Mouse (Mus musculus) intestine, embryonic 14.5 days (tissue): ENCODE data around the gene Gpr55. TPM values are rescaled to one million over a fixed set of nuclear protein-coding genes. Genes with fewer than 3 reads are reported as not detected.
"Not testable (repeated sequence)": the region's sequence is repeated elsewhere in the genome, so short reads cannot be mapped to it uniquely, and the experiment has no call there.

Experiments used
- ATAC-seq: fragments of 200-750 bp; cut with Nextera tagmentation; replicated peaks from 2 replicates; pipeline ENCODE4 v1.8.0; 2017; ENCODE audit warnings: low read depth, moderate number of reproducible peaks, moderate TSS enrichment, moderate library complexity; ENCODE audit not compliant: low FRiP score, low TSS enrichment
- DNase-seq: peaks from one replicate; pipeline ENCODE4 v3.0.0-alpha.2; 2018; ENCODE audit warnings: low spot score
- H3K27ac ChIP-seq: fragments of 300-500 bp; sonication (generic); 2 replicates; pipeline ENCODE4 v1.5.1; 2014; ENCODE audit warnings: low read depth, mild to moderate bottlenecking, control low read depth
- H3K27me3 ChIP-seq: fragments of 300-500 bp; sonication (generic); replicated peaks from 2 replicates; pipeline ENCODE4 v1.6.1; 2014; ENCODE audit warnings: low read length, control low read depth; ENCODE audit not compliant: control insufficient read depth, insufficient read depth
- H3K36me3 ChIP-seq: fragments of 300-500 bp; sonication (generic); 2 replicates; pipeline ENCODE4 v1.6.1; 2014; ENCODE audit warnings: low read length, control low read depth; ENCODE audit not compliant: control insufficient read depth, insufficient read depth
- H3K4me1 ChIP-seq: fragments of 300-500 bp; sonication (generic); replicated peaks from 2 replicates; pipeline ENCODE4 v1.6.1; 2014; ENCODE audit warnings: low read length, control low read depth, mixed read lengths; ENCODE audit not compliant: control insufficient read depth, insufficient read depth
- H3K4me2 ChIP-seq: fragments of 300-500 bp; sonication (generic); 2 replicates; pipeline ENCODE4 v1.6.1; 2014; ENCODE audit warnings: low read length
- H3K4me3 ChIP-seq: fragments of 300-500 bp; sonication (generic); 2 replicates; pipeline ENCODE4 v1.5.1; 2014; ENCODE audit warnings: low read depth, low read length, control low read depth, mixed read lengths
- H3K9ac ChIP-seq: fragments of 300-500 bp; sonication (generic); 2 replicates; pipeline ENCODE4 v1.6.1; 2014; ENCODE audit warnings: mild to moderate bottlenecking, low read length
- H3K9me3 ChIP-seq: fragments of 300-500 bp; sonication (generic); 2 replicates; pipeline ENCODE4 v1.6.1; 2016; ENCODE audit warnings: low read length, control low read depth; ENCODE audit not compliant: control insufficient read depth
- WGBS: fragments of 180-500 bp; shearing (Covaris S2); extraction: QIAGEN DNeasy Blood & Tissue Kit; methylation state at CpG from one replicate; pipeline ENCODE4 v1.1.7; 2014; 5-methylcytosine and 5-hydroxymethylcytosine counted together
- polyA plus RNA-seq: library from polyadenylated mRNA; unstranded; fragments of >200 nt; fragmentation: Nextera tagmentation; extraction: Ambion mirVana; gene quantifications from 2 replicates; pipeline ENCODE4 v1.2.1, GENCODE M21; 2014

Gpr55 gene
- polyA plus RNA-seq, 1 experiment from 2014 or later: not detected

GRCm38 (mm10) chr1:85988882-85989281 lies 28.1 kb upstream of the Gpr55 start:
- 87% methylated on average over 4 of the region's 4 CpGs for WGBS
- H3K4me3 ChIP-seq, H3K9ac ChIP-seq, DNase-seq, H3K9me3 ChIP-seq, H3K4me1 ChIP-seq, H3K4me2 ChIP-seq, H3K27ac ChIP-seq, H3K27me3 ChIP-seq, ATAC-seq, H3K36me3 ChIP-seq: not testable (repeated sequence)

DNA sequence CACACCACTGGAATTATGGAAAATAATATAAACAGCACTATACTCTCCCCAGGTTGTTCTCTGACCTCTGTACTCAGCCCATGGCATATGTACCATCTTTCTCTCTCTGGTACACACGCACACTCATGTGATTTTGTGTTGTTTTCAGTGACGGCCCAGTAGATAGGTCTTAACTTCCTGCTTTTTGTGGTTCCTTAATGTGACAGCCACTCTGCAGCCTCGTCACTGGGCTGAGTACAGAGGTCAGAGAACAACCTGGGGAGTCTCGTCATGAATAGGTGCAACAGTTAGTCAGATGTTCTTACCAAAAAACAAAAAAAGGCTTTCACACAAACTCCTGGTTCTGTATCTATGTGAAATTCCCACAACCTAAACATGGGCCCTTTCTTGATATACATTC lies 27.5 kb upstream of the Gpr55 start:
- H3K4me2 ChIP-seq: no peak overlapping the region
- H3K27me3 ChIP-seq: no peaks in the 10 kb centered on the region
- no peaks in the 10 kb centered on the region for H3K9me3 ChIP-seq
- no peak overlapping the region for H3K4me3 ChIP-seq
- H3K27ac ChIP-seq: no peak overlapping the region
- no peaks in the 10 kb centered on the region for H3K4me1 ChIP-seq
- ATAC-seq (no peak), DNase-seq (no peak)
- H3K9ac ChIP-seq: no peak overlapping the region
- no peaks in the 10 kb centered on the region for H3K36me3 ChIP-seq
- WGBS: 69% methylated on average over 4 of the region's 4 CpGs

DNA sequence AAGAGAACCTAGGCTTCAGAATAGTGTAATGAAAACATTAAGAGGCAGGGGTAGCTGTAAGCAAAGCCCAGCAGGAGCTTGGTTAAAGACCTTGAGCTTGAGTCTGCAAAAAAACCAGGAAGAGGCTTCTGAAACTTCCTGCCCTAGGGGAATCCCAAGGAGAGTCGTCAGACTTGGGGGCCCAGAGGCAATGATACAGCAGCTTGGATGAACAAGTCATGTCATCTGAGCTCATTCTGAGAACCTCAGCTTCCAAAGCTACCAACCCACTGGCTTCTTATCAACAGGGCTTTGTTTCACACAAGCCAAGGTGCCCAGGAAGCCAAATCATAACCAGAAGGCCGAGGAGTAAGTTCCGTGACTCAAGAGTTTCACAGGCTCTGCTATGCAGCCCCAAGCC lies 25.0 kb upstream of the Gpr55 start:
- Histone ChIP-seq H3K36me3 (no peaks in the 10 kb centered on the region), H3K4me2 (no peak overlapping the region), H3K27ac (no peak overlapping the region), H3K4me1 (no peaks in the 10 kb centered on the region), H3K9me3 (no peaks in the 10 kb centered on the region), H3K9ac (no peak overlapping the region), H3K27me3 (no peaks in the 10 kb centered on the region), H3K4me3 (no peak overlapping the region)
- no peak for ATAC-seq
- DNase-seq: no peak
- 79% methylated on average over 3 of the region's 3 CpGs for WGBS

DNA sequence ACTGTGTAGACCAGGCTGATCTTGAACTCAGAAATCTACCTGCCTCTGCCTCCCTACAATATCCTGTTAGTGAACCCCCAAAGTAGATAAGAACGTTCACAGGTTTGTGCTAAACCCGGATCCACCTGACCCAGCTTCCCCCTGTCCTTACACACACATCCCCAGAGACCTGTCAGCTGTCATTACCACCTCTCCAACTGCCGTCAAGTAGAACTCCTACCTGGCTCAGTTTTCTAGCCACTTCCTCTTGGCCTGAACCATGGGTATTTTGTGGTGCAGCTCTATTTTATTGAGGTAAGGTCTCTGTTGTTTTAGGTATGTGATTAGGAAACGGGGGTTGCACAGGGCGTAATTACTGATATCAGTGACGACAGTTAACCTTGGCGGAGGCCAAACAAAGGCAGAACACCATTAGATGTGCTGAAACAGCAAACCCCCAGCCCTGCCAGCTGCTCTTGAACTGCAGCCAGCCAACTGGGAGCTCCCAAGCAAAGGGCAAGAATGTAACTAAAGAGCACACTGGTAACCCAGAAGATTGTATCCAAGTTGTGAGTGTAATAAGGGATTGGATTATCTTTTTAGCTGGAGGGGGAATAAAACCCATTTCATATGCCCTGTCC lies 21.0 kb upstream of the Gpr55 start:
- Histone ChIP-seq H3K9me3 (no peaks in the 10 kb centered on the region), H3K4me3 (no peak overlapping the region), H3K4me1 (no peaks in the 10 kb centered on the region), H3K27me3 (no peaks in the 10 kb centered on the region), H3K27ac (no peak overlapping the region), H3K4me2 (no peak overlapping the region), H3K36me3 (no peaks in the 10 kb centered on the region), H3K9ac (no peak overlapping the region)
- no peak for ATAC-seq
- no peak for DNase-seq
- 53% methylated on average over 7 of the region's 7 CpGs for whole genome bisulfite sequencing

DNA sequence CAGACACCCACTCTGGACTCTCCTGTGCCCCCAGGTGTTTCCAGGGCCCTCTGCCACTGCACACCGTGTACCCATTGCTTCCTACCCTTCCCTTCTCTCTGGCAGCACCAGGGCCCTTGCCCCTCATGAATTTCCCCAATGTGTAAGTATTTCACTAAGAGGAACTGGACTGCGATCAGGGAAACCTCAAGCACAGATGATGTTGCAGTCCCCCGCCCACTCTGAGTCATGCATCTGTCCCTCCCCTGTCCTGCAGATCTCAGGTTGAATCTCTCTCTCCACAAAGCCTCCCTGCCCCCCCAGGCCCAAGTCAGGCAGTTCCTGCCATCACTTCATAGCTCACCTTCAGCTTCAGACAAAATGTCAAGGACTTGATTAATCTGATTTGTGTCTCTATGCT lies 16.9 kb upstream of the Gpr55 start:
- DNase-seq: no peak
- H3K4me3 ChIP-seq: no peak overlapping the region
- no peaks in the 10 kb centered on the region for H3K9me3 ChIP-seq
- no peak overlapping the region for H3K9ac ChIP-seq
- no peak overlapping the region for H3K4me2 ChIP-seq
- 68% methylated on average over 3 of the region's 3 CpGs for WGBS
- no peak overlapping the region for H3K27ac ChIP-seq
- H3K27me3 ChIP-seq: no peaks in the 10 kb centered on the region
- H3K36me3 ChIP-seq: no peaks in the 10 kb centered on the region
- no peaks in the 10 kb centered on the region for H3K4me1 ChIP-seq
- no peak for ATAC-seq

- WGBS: 81% methylated on average over 2 of the region's 2 CpGs
- Histone ChIP-seq H3K4me1 (no peaks in the 10 kb centered on the region), H3K9ac (no peak overlapping the region), H3K27me3 (no peaks in the 10 kb centered on the region), H3K9me3 (no peaks in the 10 kb centered on the region), H3K4me3 (no peak overlapping the region), H3K36me3 (no peaks in the 10 kb centered on the region), H3K4me2 (no peak overlapping the region), H3K27ac (no peak overlapping the region)
- no peak for DNase-seq
- no peak for ATAC-seq
Observed at GRCm38 (mm10) chr1:85973468-85973877, 12.7 kb upstream of the Gpr55 start.

DNA sequence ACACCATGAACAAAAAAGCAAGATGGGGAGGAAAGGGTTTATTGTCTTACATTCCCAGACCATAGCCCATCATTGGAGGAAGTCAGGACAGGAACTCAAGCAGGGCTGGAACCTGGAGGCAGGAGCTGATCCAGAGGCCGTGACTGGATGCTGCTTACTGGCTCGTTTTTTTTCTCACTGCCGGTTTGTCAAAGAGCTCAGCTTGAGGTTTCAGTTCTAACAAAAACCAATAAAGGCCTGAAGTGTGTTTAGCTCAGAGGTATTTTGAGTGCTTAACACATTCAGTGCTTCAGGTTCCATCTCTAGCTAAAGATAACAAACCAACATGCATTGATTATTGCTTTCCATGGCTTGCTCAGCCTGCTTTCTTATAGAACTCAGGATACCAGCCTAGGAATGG lies 11.5 kb upstream of the Gpr55 start:
- DNase-seq (no peak), ATAC-seq (no peak)
- Histone ChIP-seq H3K36me3 (no peaks in the 10 kb centered on the region), H3K9me3 (no peaks in the 10 kb centered on the region), H3K27me3 (no peaks in the 10 kb centered on the region), H3K4me1 (no peaks in the 10 kb centered on the region), H3K4me2 (no peak overlapping the region), H3K9ac (no peak overlapping the region), H3K27ac (no peak overlapping the region), H3K4me3 (no peak overlapping the region)
- 59% methylated on average over 3 of the region's 3 CpGs for WGBS

- H3K27me3 ChIP-seq: no peaks in the 10 kb centered on the region
- 94% methylated on average over 3 of the region's 3 CpGs for WGBS
Observed at GRCm38 (mm10) chr1:85971070-85971469, 10.3 kb upstream of the Gpr55 start.

DNA sequence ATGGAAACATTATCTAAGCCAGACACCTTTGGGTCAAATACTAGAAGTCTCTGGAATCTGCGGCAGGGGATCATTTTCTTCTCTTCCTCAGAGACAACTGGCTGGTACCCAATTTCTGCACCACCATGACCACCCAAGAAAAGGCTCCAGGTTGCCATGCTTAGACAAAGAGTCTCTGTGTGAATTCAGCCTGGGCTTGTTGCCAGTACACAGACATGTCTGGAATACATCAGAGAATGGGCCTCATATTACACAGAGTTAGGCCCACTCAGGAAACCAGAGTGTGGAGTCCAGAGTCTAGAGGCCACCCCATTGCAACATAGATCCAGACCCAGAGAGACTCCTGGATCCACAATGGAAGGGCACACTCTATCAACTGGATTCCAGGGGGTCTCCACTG lies 8.7 kb upstream of the Gpr55 start:
- DNase-seq (no peak), ATAC-seq (no peak)
- Histone ChIP-seq H3K4me2 (no peak overlapping the region), H3K27ac (no peak overlapping the region), H3K27me3 (no peaks in the 10 kb centered on the region), H3K36me3 (no peaks in the 10 kb centered on the region), H3K9me3 (no peaks in the 10 kb centered on the region), H3K9ac (no peak overlapping the region), H3K4me3 (no peak overlapping the region), H3K4me1 (no peaks in the 10 kb centered on the region)
- WGBS: 57% methylated on average over 1 of the region's 1 CpGs

More at GRCm38 (mm10) chr1:85971070-85971469, 10.3 kb upstream of the Gpr55 start:
- no peak overlapping the region for H3K4me3 ChIP-seq
- no peak for ATAC-seq
- no peaks in the 10 kb centered on the region for H3K9me3 ChIP-seq
- DNase-seq: no peak
- H3K36me3 ChIP-seq: no peaks in the 10 kb centered on the region
- no peaks in the 10 kb centered on the region for H3K4me1 ChIP-seq
- no peak overlapping the region for H3K27ac ChIP-seq
- H3K9ac ChIP-seq: no peak overlapping the region
- H3K4me2 ChIP-seq: no peak overlapping the region
